Mouse (Mus musculus): ENCODE results near the gene Mettl27. TPM values are rescaled to one million over a fixed set of nuclear protein-coding genes. Genes with fewer than 3 reads are reported as not detected.
"Not testable (repeated sequence)": the region's sequence is repeated elsewhere in the genome, so short reads cannot be mapped to it uniquely, and the experiment has no call there.

Mettl27 gene
- polyA plus RNA-seq, 1 experiment from 2014 or later: 14.8 TPM

GRCm38 (mm10) chr5:134945266-134945959, 13.2 kb downstream of the Mettl27 start:
- no peaks in the 10 kb centered on the region for H3K9me3 ChIP-seq
- peak overlapping the region; percentile 51 for H3K4me3 ChIP-seq
- 36% methylated on average over 19 of the region's 19 CpGs for WGBS
- peaks cover 47% of the 10 kb centered on the region for H3K27me3 ChIP-seq (replicated peaks; ENCODE audit: low read depth, poor library complexity, severe bottlenecking)
- H3K27ac ChIP-seq (replicated peaks): peak overlapping the region; percentile 73
- DNase-seq (ENCODE audit: low spot score): no peak
- H3K4me1 ChIP-seq: peaks cover 36% of the 10 kb centered on the region
- H3K36me3 ChIP-seq (replicated peaks): no peaks in the 10 kb centered on the region

GRCm38 (mm10) chr5:134946063-134946856, 14.1 kb downstream of the Mettl27 start:
- Histone ChIP-seq H3K9me3 (no peaks in the 10 kb centered on the region), H3K27ac (replicated peaks) (peak overlapping the region; percentile 73), H3K4me1 (peaks cover 44% of the 10 kb centered on the region), H3K36me3 (replicated peaks) (no peaks in the 10 kb centered on the region), H3K4me3 (peak overlapping the region; percentile 51), H3K27me3 (replicated peaks; ENCODE audit: low read depth, poor library complexity, severe bottlenecking) (peaks cover 47% of the 10 kb centered on the region)
- DNase-seq (ENCODE audit: low spot score): peak; percentile 45
- 14% methylated on average over 43 of the region's 43 CpGs for WGBS

- Histone ChIP-seq H3K27me3 (replicated peaks; ENCODE audit: low read depth, poor library complexity, severe bottlenecking) (peaks cover 48% of the 10 kb centered on the region), H3K36me3 (replicated peaks) (no peaks in the 10 kb centered on the region), H3K4me1 (peaks cover 44% of the 10 kb centered on the region), H3K9me3 (no peaks in the 10 kb centered on the region), H3K27ac (replicated peaks) (peak within 1 kb of the TSS; percentile 73), H3K4me3 (peak within 1 kb of the TSS; percentile 51)
- 5% methylated on average over 11 of the region's 11 CpGs for WGBS
- peak; percentile 72 for DNase-seq (ENCODE audit: low spot score)
Observed at GRCm38 (mm10) chr5:134946857-134947255, 14.7 kb downstream of the Mettl27 start, which contains the start of gene Cldn4. Cldn4 (minus strand) TSS chr5:134946934.

GRCm38 (mm10) chr5:134947420-134948084, 15.4 kb downstream of the Mettl27 start:
- Histone ChIP-seq H3K27ac (replicated peaks) (peak overlapping the region; percentile 73), H3K36me3 (replicated peaks) (no peaks in the 10 kb centered on the region), H3K9me3 (no peaks in the 10 kb centered on the region), H3K4me3 (no peak overlapping the region; the same call in 1 of the 2 replicates), H3K27me3 (replicated peaks; ENCODE audit: low read depth, poor library complexity, severe bottlenecking) (peaks cover 51% of the 10 kb centered on the region), H3K4me1 (peaks cover 44% of the 10 kb centered on the region)
- DNase-seq (ENCODE audit: low spot score): no peak
- WGBS: 60% methylated on average over 5 of the region's 5 CpGs

- Histone ChIP-seq H3K36me3 (replicated peaks) (no peaks in the 10 kb centered on the region), H3K4me3 (no peak overlapping the region), H3K9me3 (no peaks in the 10 kb centered on the region), H3K4me1 (peaks cover 44% of the 10 kb centered on the region), H3K27me3 (replicated peaks; ENCODE audit: low read depth, poor library complexity, severe bottlenecking) (peaks cover 54% of the 10 kb centered on the region), H3K27ac (replicated peaks) (peak overlapping the region; percentile 73)
- 66% methylated on average over 4 of the region's 4 CpGs for WGBS
- DNase-seq (ENCODE audit: low spot score): no peak
Observed at GRCm38 (mm10) chr5:134948085-134948439, 15.9 kb downstream of the Mettl27 start.

GRCm38 (mm10) chr5:134951053-134951884, 19.1 kb downstream of the Mettl27 start:
- Histone ChIP-seq H3K9me3 (no peaks in the 10 kb centered on the region), H3K4me1 (peaks cover 36% of the 10 kb centered on the region), H3K4me3 (peak overlapping the region; percentile 25; the same call in 1 of the 2 replicates), H3K27me3 (replicated peaks; ENCODE audit: low read depth, poor library complexity, severe bottlenecking) (peaks cover 33% of the 10 kb centered on the region), H3K36me3 (replicated peaks) (no peaks in the 10 kb centered on the region), H3K27ac (replicated peaks) (peak overlapping the region; percentile 66)
- 37% methylated on average over 19 of the region's 19 CpGs for WGBS
- DNase-seq (ENCODE audit: low spot score): no peak

- no peak for DNase-seq (ENCODE audit: low spot score)
- Histone ChIP-seq H3K27me3 (replicated peaks; ENCODE audit: low read depth, poor library complexity, severe bottlenecking) (peaks cover 9% of the 10 kb centered on the region), H3K9me3 (no peaks in the 10 kb centered on the region), H3K27ac (replicated peaks) (no peak overlapping the region), H3K4me1 (peaks cover 25% of the 10 kb centered on the region), H3K36me3 (replicated peaks) (no peaks in the 10 kb centered on the region), H3K4me3 (no peak overlapping the region)
- 72% methylated on average over 5 of the region's 5 CpGs for WGBS
Observed at GRCm38 (mm10) chr5:134955491-134955890, 23.3 kb downstream of the Mettl27 start.

GRCm38 (mm10) chr5:134959114-134959513, 26.9 kb downstream of the Mettl27 start:
- H3K4me1 ChIP-seq: peaks cover 9% of the 10 kb centered on the region
- H3K9me3 ChIP-seq: no peaks in the 10 kb centered on the region
- no peaks in the 10 kb centered on the region for H3K36me3 ChIP-seq (replicated peaks)
- no peaks in the 10 kb centered on the region for H3K27me3 ChIP-seq (replicated peaks; ENCODE audit: low read depth, poor library complexity, severe bottlenecking)
- DNase-seq (ENCODE audit: low spot score): no peak
- H3K4me3 ChIP-seq: no peak overlapping the region
- H3K27ac ChIP-seq (replicated peaks): no peak overlapping the region
- 82% methylated on average over 7 of the region's 7 CpGs for WGBS

- no peak for DNase-seq (ENCODE audit: low spot score)
- WGBS: 76% methylated on average over 2 of the region's 2 CpGs
- Histone ChIP-seq H3K27me3 (replicated peaks; ENCODE audit: low read depth, poor library complexity, severe bottlenecking) (no peaks in the 10 kb centered on the region), H3K36me3 (replicated peaks) (no peaks in the 10 kb centered on the region), H3K4me1 (peaks cover 9% of the 10 kb centered on the region), H3K4me3 (no peak overlapping the region), H3K27ac (replicated peaks) (no peak overlapping the region), H3K9me3 (no peaks in the 10 kb centered on the region)
Observed at GRCm38 (mm10) chr5:134960430-134960829, 28.3 kb downstream of the Mettl27 start.

- no peak for DNase-seq (ENCODE audit: low spot score)
- Histone ChIP-seq H3K4me1 (peaks cover 20% of the 10 kb centered on the region), H3K4me3 (no peak overlapping the region), H3K27me3 (replicated peaks; ENCODE audit: low read depth, poor library complexity, severe bottlenecking) (peaks cover 8% of the 10 kb centered on the region), H3K36me3 (replicated peaks) (no peaks in the 10 kb centered on the region), H3K9me3 (no peaks in the 10 kb centered on the region), H3K27ac (replicated peaks) (no peak overlapping the region)
- 93% methylated on average over 2 of the region's 2 CpGs for WGBS
Observed at GRCm38 (mm10) chr5:134961519-134961918, 29.4 kb downstream of the Mettl27 start.

GRCm38 (mm10) chr5:134963546-134963945, 31.4 kb downstream of the Mettl27 start:
- Histone ChIP-seq H3K36me3 (replicated peaks) (no peaks in the 10 kb centered on the region), H3K27ac (replicated peaks) (no peak overlapping the region), H3K4me3 (no peak overlapping the region), H3K4me1 (peaks cover 24% of the 10 kb centered on the region), H3K9me3 (no peaks in the 10 kb centered on the region), H3K27me3 (replicated peaks; ENCODE audit: low read depth, poor library complexity, severe bottlenecking) (peaks cover 19% of the 10 kb centered on the region)
- no peak for DNase-seq (ENCODE audit: low spot score)
- 52% methylated on average over 5 of the region's 5 CpGs for WGBS

- H3K36me3 ChIP-seq (replicated peaks); H3K4me3 ChIP-seq; H3K27ac ChIP-seq (replicated peaks); DNase-seq (ENCODE audit: low spot score); H3K9me3 ChIP-seq: not testable (repeated sequence)
- peaks cover 19% of the 10 kb centered on the region for H3K27me3 ChIP-seq (replicated peaks; ENCODE audit: low read depth, poor library complexity, severe bottlenecking)
- peaks cover 24% of the 10 kb centered on the region for H3K4me1 ChIP-seq
Observed at GRCm38 (mm10) chr5:134964655-134965054, 32.5 kb downstream of the Mettl27 start.
